In genomic region chr4:102486134-102486920, GRCm38 (mm10) we compare ENCODE assay signal across 9 mouse cellular contexts.
DNase-seq lines count a peak whose midpoint lies in the region; ATAC-seq and TF ChIP-seq lines count a peak whose summit lies in the region.
"Had no signal": no experiment of that assay in that cellular context is flagged by ENCODE, and none has a peak within 500 bp of the region (broad histone marks: within the 10 kb centered on the region; RNA-seq: fewer than 3 reads in every experiment).

No protein-coding gene starts in this region.

- no peak overlapping the region for H3K4me2 ChIP-seq in hindbrain, embryonic 15.5 days
- H3K4me2 ChIP-seq: embryonic facial prominence, embryonic 13.5 days had no signal

- H3K9me3 ChIP-seq in hindbrain, embryonic 15.5 days: no peaks in the 10 kb centered on the region
- H3K9me3 ChIP-seq: embryonic facial prominence, embryonic 13.5 days had no signal

- WGBS in lung, adult 2 months: 60% methylated on average over 4 of the region's 4 CpGs
- 40% methylated on average over 4 of the region's 4 CpGs for WGBS in hindbrain, embryonic 15.5 days

- peak; percentile 37; the same call in 1 of the 2 replicates for TF ChIP-seq CTCF in lung, adult 2 months (IDR thresholded peaks at IDR 0.05; ENCODE audit: insufficient read depth, low read length)

- peak; percentile 81 for ATAC-seq in common myeloid progenitor, adult 5-6 weeks (replicated peaks; ENCODE audit: low read depth, poor library complexity, severe bottlenecking)
- 0 out of 2 replicates have a peak, but pooled peaks have one; percentile 68 for ATAC-seq in hindbrain, embryonic 15.5 days (ENCODE audit: low FRiP score, low read depth)

- H3K9ac ChIP-seq in hindbrain, embryonic 15.5 days: no peak overlapping the region
- H3K9ac ChIP-seq: embryonic facial prominence, embryonic 13.5 days had no signal

- no peaks in the 10 kb centered on the region for H3K27me3 ChIP-seq in hindbrain, embryonic 15.5 days
- no peaks in the 10 kb centered on the region for H3K27me3 ChIP-seq in splenic B cell, adult 2 months (ENCODE audit: control insufficient read depth, insufficient read depth, low read length, poor library complexity, severe bottlenecking)

- H3K4me3 ChIP-seq in lung, adult 2 months (replicated peaks; ENCODE audit: extremely low read depth, low read depth, low read length): no peak overlapping the region
- H3K4me3 ChIP-seq in hindbrain, embryonic 15.5 days: no peak overlapping the region
- H3K4me3 ChIP-seq: embryonic facial prominence, embryonic 13.5 days had no signal

- intact Hi-C loops in left cerebral cortex, postnatal 4 days (cut with DNase I): no loop called here

- H3K27ac ChIP-seq in hindbrain, embryonic 15.5 days (replicated peaks): peak overlapping the region; percentile 39; the same call in 1 of the 2 replicates
- H3K27ac ChIP-seq: embryonic facial prominence, embryonic 13.5 days had no signal

- H3K4me1 ChIP-seq in lung, adult 2 months (ENCODE audit: control insufficient read depth, insufficient read depth, low read length): no peaks in the 10 kb centered on the region
- H3K4me1 ChIP-seq in hindbrain, embryonic 15.5 days (replicated peaks): peaks cover 7% of the 10 kb centered on the region

- H3K36me3 ChIP-seq in hindbrain, embryonic 15.5 days: no peaks in the 10 kb centered on the region
- no peaks in the 10 kb centered on the region for H3K36me3 ChIP-seq in splenic B cell, adult 2 months (ENCODE audit: control insufficient read depth, insufficient read depth, low read length, poor library complexity, severe bottlenecking)
- H3K36me3 ChIP-seq: embryonic facial prominence, embryonic 13.5 days had no signal

- TF ChIP-seq POLR2A in lung, adult 2 months (IDR thresholded peaks at IDR 0.05; ENCODE audit: borderline replicate concordance, extremely low read depth, low read depth, low read length): no peak

- no peak for DNase-seq in lung, adult 2 months
- no peak for DNase-seq in lung, postnatal 25 days (ENCODE audit: low spot score)
- DNase-seq in splenic B cell, adult 2 months (ENCODE audit: low read depth, low spot score): peak; percentile 55
- DNase-seq in left cerebral cortex, postnatal 4 days: no peak
- DNase-seq in layer of hippocampus, postnatal 14 days (ENCODE audit: low spot score in 2 of 2): no peak
- no peak for DNase-seq in ovary, postnatal 36 days (ENCODE audit: low spot score)
